Mouse (Mus musculus) brown adipose tissue, adult 24 weeks (tissue): Measurements from ENCODE around the gene Rad17. TPM values are rescaled to one million over a fixed set of nuclear protein-coding genes. Genes with fewer than 3 reads are reported as not detected.

Experiments used
- H3K27ac ChIP-seq: fragments of 200-500 bp; replicated peaks from 2 replicates; pipeline ENCODE4 v1.5.1; 2012; ENCODE audit warnings: low read depth, mild to moderate bottlenecking, low read length
- H3K4me1 ChIP-seq: fragments of 200-500 bp; 2 replicates; pipeline ENCODE4 v1.6.1; 2012; ENCODE audit warnings: low read length, mixed read lengths; ENCODE audit not compliant: control insufficient read depth, insufficient read depth, insufficient read length
- H3K4me3 ChIP-seq: fragments of 200-500 bp; 2 replicates; pipeline ENCODE4 v1.5.1; 2012; ENCODE audit warnings: low read depth, mild to moderate bottlenecking, low read length, moderate library complexity; ENCODE audit not compliant: insufficient read depth
- polyA plus RNA-seq: library from polyadenylated mRNA; stranded (reverse); fragments of >200 nt; gene quantifications from 2 replicates; pipeline ENCODE4 v1.2.4, GENCODE M21; 2012; ENCODE audit not compliant: missing spikeins, insufficient read depth, insufficient read length

Rad17 gene
- polyA plus RNA-seq, 1 experiment, result 19.4 TPM

DNA sequence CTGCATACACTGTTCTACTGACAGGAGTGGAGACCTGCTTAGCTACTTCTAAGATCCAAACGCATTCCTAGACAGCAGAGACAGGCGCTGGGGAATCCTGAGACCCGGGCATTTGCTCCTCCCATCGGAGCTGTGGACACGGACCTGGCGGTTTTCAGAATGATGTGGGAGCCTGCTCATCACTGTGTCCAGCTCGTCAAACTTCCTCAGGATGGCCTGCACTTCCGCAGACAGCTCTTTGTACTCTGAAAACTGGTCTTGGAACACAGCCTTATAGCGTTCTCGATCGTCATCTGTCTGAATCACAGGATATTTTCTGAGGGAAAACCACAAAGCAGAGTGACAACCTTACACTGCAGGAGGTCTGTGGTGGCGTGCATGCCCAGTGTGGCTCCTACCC lies 50.5 kb downstream of the Rad17 start:
- peaks cover 3% of the 10 kb centered on the region; the same call in 1 of the 2 replicates for H3K4me1 ChIP-seq
- H3K4me3 ChIP-seq, result peak overlapping the region; percentile 36; the same call in 1 of the 2 replicates
- peak overlapping the region; percentile 51 for H3K27ac ChIP-seq

DNA sequence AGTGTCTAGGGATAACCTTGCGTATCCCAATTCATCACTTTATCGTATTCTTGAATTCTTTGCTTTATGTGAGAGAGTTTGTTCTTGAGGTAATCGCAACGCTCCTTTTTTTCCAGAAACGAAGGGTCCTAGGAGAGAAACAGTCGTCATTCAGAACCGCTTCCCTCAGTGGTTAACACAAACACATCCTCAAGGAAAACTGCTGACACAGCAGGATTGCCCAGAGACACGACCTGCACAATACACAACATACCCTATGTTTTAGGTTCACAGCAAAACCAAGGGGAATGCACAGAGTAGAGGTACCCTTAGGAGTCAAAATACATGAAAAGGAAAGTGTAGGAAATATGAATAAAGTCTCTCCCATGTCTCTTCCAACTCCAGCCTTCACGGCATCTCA lies 53.6 kb downstream of the Rad17 start:
- no peak overlapping the region for H3K4me3 ChIP-seq
- peaks cover 3% of the 10 kb centered on the region for H3K4me1 ChIP-seq
- no peak overlapping the region for H3K27ac ChIP-seq

DNA sequence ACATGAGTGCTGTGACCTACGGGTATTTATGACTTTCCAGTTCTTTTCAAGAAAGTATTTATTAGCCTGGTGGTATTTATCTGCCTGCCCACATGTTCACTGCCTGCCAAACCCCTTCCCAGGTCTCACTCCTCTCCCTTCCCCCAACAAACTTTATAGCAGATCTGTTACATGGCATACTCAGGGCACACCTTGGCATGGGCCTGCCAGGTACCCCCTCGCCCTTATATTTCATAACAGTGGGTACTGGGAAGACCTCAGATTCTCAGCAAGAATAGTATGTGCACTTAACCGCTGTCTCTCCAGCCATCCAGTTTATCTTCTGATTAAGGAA lies 55.3 kb downstream of the Rad17 start:
- H3K4me3 ChIP-seq, result no peak overlapping the region
- H3K27ac ChIP-seq, result no peak overlapping the region

DNA sequence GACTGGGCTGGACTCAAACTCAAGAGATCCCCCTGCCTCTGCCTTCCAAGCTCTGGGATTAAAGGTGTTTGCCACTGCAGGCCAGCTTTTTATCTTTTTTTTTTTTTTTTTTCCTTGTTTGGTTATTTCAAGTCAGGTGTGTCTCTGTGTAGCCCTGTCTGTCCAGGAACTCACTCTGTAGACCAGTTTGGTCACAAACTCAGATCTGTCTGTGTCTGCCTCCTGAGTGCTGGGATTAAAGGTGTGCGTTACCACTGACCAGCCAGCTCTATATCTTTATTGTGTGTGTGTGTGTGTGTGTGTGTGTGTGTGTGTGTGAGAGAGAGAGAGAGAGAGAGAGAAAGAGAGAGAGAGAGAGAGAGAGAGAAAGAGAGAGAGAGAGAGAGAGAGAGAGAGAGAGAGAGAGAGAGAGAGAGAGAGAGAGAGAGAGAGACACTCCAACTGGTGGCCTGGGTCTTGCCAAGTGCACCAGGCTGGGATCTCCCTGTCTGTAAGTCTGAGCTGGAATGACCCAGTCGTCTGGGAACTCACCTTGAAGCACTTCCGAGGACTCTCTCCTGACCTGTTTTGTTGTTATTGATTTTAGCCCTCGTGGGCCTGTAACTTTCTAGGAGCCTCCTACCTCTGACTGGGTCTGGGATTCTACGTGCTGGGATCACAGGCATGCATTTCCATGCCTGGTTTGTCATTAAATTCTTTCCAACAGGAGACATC lies 55.9 kb downstream of the Rad17 start:
- Histone ChIP-seq H3K27ac (peak overlapping the region; percentile 99), H3K4me3 (no peak overlapping the region), H3K4me1 (peaks cover 3% of the 10 kb centered on the region)

More for the DNA sequence above, 55.3 kb downstream of the Rad17 start:
- H3K4me1 ChIP-seq, result peaks cover 3% of the 10 kb centered on the region

DNA sequence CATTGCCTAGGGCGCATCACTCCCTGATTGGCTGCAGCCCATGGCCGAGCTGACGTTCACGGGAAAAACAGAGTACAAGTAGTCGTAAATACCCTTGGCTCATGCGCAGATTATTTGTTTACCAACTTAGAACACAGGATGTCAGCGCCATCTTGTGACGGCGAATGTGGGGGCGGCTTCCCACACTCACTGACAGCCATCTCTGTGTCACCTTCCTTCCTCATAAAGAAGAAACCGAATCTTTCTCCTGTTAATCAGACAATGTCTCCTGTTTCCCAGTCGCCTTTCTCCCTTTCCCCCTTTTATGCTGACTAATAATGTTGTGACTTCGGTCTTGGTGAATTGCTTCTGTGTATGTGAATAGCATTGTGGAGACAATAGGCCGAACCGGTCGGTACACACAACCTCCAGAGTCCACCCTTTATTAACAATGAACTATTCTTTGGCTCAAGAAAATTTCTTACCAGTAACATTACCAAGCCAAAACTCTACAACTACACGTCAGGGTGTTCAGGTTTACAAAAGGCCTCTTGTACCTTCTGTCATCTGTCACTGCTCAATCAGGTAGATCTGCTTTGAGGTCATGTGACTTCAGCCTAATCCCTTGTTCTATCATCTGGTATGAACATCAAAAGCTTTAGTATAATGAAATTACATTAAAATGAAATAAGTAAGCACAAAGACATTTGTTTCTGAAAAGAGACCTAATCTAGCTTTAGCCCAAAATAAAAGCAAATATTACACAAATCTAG lies 56.6 kb downstream of the Rad17 start:
- peak overlapping the region; percentile 99 for H3K27ac ChIP-seq
- H3K4me1 ChIP-seq, result peaks cover 3% of the 10 kb centered on the region
- peak overlapping the region; percentile 54 for H3K4me3 ChIP-seq

DNA sequence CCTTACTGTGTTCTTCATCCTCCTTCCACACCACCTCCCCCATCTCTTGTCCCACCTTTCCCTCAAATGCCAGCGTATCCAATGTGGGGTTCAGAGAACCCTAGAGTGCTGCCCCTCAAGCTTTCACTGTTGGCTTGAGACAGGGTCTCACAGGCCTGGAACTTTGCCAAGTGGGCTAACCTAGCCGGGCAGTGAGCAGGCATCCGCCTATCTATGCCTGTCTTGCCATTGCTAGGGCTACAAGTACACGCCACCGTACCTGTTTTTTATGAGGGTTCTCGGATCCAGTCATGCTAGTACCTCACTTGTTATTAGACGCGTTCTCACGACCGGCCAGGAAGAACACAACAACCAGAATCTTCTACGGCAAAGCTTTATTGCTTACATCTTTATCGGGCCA lies 62.2 kb downstream of the Rad17 start:
- Histone ChIP-seq H3K27ac (no peak overlapping the region), H3K4me1 (no peaks in the 10 kb centered on the region), H3K4me3 (peak overlapping the region; percentile 25; the same call in 1 of the 2 replicates)

DNA sequence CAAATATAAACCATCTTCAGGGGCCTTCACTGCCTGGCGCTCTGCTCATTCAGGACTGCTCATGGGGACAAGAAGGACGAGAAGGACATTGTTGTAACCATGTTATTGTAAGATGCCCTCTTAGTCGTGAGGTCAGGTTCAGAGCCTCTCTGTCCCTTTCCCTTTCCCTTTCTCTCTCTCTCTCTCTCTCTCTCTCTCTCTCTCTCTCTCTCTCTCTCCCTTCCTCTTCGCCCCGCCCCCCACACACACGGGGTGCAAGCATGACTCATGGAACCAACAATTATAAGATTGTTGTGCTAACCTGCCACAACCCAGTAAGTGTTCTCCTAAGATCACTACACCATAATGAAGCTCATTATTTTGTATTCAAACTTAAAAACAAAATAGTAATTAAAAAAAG lies 68.7 kb downstream of the Rad17 start:
- H3K4me3 ChIP-seq, result no peak overlapping the region
- no peak overlapping the region for H3K27ac ChIP-seq
- H3K4me1 ChIP-seq, result no peaks in the 10 kb centered on the region

DNA sequence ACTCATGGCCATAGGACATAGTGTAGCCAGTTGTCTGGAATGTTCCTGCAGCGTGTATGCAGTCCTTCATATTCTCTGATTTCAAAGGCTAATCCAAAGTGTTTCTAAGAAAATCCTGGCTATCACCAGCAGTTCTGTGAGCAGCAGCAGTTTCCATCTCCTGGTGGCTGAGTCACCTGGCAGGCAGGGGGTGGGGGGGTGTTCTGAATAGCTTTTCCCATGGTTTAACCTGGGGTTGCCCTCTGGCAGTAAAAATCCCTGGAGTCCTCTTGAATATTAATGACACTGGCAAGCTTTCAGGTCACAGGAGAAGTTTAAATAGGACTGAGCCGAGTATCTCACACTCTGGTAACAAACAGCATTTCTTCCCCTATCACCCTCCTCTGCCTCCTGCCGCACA lies 69.2 kb downstream of the Rad17 start:
- Histone ChIP-seq H3K4me3 (no peak overlapping the region), H3K4me1 (no peaks in the 10 kb centered on the region), H3K27ac (no peak overlapping the region)

DNA sequence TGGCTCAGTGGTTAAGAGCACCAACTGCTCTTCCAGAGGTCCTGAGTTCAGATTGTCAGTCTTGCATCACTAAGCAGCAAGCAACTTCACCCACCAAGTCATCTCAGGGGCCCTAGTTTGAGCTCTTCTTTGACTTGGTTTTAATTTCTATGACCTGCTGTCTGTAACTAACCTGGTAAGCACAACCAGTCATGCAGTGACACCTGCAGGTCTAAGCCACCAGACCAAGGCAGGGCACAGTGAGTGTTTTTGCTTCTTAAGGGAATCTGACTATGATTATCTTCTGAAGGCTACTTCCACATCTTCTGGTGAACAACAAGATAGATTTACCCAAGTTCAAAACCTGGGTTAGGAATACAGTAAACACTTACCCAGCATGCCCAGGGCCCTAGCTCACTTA lies 70.9 kb downstream of the Rad17 start:
- no peak overlapping the region for H3K27ac ChIP-seq
- no peaks in the 10 kb centered on the region for H3K4me1 ChIP-seq
- H3K4me3 ChIP-seq, result no peak overlapping the region

DNA sequence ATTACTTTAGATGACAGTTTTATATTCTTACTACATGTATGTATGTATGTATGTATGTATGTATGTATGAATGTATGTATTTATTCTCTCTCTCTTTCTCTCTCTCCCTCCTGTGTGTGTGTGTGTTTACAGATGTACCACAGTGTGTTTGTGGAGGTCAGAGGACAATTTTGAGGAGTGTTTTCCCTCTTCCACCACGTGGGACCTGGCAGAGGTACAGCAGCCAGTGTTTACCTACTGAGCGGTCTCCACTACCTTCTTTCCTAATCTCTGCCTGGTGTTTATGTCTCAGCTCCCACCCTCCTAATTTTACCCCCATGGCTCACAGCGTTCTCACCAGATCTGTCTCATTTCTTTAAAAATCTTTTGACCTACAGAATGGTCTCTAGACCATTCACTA lies 71.6 kb downstream of the Rad17 start:
- H3K27ac ChIP-seq, result no peak overlapping the region

DNA sequence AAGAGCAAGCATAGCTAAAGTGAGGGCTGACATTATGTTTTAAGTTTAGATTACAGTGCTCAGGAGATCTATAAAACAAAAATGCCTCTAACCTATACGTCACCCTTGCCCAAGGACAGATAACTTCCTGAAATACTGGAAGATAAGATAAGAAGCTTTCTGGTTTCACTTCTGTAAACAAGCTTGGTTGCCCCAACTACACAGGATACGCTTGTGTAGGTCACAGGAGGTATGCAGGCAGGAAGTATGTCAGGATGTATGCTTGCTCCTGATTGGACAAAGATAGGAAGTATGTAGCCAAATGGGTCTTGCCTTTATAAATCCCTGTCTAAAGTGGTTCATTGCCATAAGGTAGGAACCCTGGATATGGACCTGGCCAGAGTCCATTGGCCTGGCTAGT lies 74.9 kb downstream of the Rad17 start:
- H3K4me1 ChIP-seq, result no peaks in the 10 kb centered on the region
- no peak overlapping the region for H3K4me3 ChIP-seq
- H3K27ac ChIP-seq, result no peak overlapping the region

More for the DNA sequence above, 71.6 kb downstream of the Rad17 start:
- Histone ChIP-seq H3K4me3 (no peak overlapping the region), H3K4me1 (no peaks in the 10 kb centered on the region)

DNA sequence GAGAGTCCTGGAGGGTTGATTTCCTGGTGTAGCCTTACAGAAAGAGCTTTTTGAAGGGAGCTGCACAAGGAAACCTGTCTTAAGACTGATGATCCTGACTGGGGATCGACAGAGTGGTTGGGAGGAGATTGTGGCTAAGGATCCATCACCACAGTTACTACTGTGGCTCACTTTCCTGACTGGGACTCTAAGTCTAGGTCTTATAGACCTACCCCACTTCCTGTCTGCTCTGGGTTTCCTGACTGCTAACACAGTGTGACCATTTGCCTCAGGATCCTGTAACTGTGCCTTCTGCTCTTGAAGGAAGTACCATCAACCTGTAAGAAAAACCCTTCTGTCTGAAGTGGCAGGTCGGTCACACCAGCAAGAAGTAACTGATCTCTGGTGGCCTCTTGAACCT lies 80.1 kb downstream of the Rad17 start:
- H3K27ac ChIP-seq, result no peak overlapping the region
- no peaks in the 10 kb centered on the region for H3K4me1 ChIP-seq
- no peak overlapping the region for H3K4me3 ChIP-seq

DNA sequence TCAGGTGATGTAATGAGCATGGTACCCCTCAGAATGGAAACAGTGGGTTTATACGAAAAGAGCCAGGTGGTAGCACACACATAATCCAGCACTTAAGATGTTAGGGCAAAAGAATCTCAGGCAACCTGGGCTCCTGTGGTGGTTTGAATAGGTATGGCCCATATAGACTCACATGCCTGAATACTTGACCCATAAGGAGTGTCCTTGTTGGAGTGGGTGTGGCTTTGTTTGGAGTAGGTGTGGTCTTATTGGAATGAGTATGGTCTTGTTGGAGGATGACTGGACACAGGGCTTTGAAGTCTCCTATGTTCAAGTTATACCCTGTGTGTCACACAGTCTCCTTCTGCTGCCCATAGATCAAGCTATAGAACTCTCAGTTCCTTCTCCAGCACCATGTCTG lies 82.5 kb downstream of the Rad17 start:
- Histone ChIP-seq H3K27ac (no peak overlapping the region), H3K4me3 (no peak overlapping the region), H3K4me1 (no peaks in the 10 kb centered on the region)
